Mouse (Mus musculus): ENCODE measurements around the gene Ttyh1. TPM values are rescaled to one million over a fixed set of nuclear protein-coding genes. Genes with fewer than 3 reads are reported as not detected.

Gene Ttyh1
- polyA plus RNA-seq, 2 experiments, result 1.9 to 4.8 TPM

DNA sequence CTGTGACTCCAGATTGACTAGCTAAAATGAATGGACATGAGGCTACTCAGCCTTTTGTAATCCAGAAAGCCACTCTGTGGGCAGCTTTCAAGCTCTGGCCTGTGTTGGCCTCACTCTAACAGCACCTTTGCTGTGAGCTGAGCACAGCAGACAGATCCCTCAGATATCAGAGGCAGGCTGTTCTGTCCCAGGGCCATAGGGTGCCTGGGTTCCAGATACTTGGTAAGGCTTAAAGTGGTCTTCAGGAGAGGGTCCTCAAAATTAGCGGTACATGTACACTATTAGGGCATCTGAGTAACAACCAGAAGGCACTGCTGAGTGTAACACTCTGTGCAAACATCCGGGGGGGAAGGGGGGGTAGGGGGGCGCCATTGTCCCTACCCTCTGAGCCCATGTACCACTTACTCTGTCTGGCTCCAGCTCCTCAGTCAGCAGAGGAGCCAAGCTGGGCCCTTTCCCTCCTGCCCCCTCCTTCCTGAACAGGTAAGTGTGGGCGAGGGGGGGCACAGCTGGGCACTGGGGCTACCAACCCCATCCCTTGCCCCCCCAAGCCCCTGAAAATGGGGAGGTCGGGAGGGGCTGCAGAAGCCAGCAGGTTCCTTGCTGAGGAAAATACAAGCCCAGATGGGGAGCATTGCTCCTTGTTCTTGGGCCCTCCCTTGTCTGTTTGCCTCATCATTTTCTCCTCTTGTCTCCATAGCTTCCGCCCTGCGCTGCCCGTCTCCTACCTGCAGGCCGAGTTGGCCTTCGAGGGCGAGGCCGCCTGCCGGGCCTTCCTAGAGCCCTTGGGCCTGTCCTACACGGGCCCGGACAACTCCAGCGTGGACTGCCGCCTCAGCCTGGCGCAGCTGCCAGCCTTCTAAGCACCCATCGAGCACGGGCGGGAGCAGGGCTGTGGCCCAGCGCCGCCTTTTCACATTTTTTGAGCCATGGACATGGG lies 27.3 kb downstream of the Ttyh1 start:
- no peak overlapping the region for H3K9ac ChIP-seq (ENCODE audit: low read depth, low read length, severe bottlenecking)
- H3K27me3 ChIP-seq (ENCODE audit: control insufficient read depth, insufficient read depth, low read length), result peaks cover 10% of the 10 kb centered on the region; the same call in 1 of the 2 replicates
- no peaks in the 10 kb centered on the region for H3K9me3 ChIP-seq (ENCODE audit: control insufficient read depth, low read length)
- H3K4me2 ChIP-seq (replicated peaks; ENCODE audit: low read depth, low read length, severe bottlenecking), result no peak overlapping the region
- ATAC-seq (ENCODE audit: low FRiP score, low read depth) (no peak), DNase-seq (ENCODE audit: low spot score) (no peak)
- no peak for TF ChIP-seq POLR2A (IDR thresholded peaks at IDR 0.05; ENCODE audit: borderline replicate concordance, extremely low read depth, insufficient read depth, insufficient read length)
- no peak overlapping the region for H3K27ac ChIP-seq (replicated peaks; ENCODE audit: low read depth, low read length)
- H3K36me3 ChIP-seq (ENCODE audit: control insufficient read depth, insufficient read depth, low read length), result peaks cover 80% of the 10 kb centered on the region
- no peak overlapping the region for H3K4me3 ChIP-seq (replicated peaks; ENCODE audit: low read length)
- WGBS, result 94% methylated on average over 23 of the region's 23 CpGs
- peaks cover 18% of the 10 kb centered on the region for H3K4me1 ChIP-seq (ENCODE audit: control insufficient read depth, insufficient read depth, low read length)

DNA sequence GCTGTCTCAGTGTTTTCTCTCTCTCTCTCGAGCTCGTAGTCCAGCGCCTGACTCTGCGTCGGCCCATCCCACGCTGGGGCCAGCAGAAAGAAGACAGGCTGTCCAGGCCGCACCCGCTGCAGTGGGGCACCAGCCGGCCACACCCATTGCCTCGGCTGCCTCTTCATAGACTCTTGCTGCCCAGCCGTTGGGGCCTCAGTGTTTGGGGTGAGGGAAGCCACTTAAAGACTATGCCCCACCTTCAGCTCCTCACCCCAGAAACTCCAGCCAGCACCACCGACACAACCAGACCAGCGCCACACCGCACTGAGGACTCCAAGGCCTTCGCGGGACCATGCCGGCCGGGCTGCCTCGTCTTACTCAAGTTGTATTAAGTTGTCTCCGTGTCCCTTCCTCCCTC lies 28.2 kb downstream of the Ttyh1 start:
- peaks cover 11% of the 10 kb centered on the region; the same call in 1 of the 2 replicates for H3K27me3 ChIP-seq (ENCODE audit: control insufficient read depth, insufficient read depth, low read length)
- DNase-seq (ENCODE audit: low spot score) (no peak), ATAC-seq (ENCODE audit: low FRiP score, low read depth) (no peak)
- H3K9ac ChIP-seq (ENCODE audit: low read depth, low read length, severe bottlenecking), result no peak overlapping the region
- peaks cover 18% of the 10 kb centered on the region for H3K4me1 ChIP-seq (ENCODE audit: control insufficient read depth, insufficient read depth, low read length)
- no peak overlapping the region for H3K4me3 ChIP-seq (replicated peaks; ENCODE audit: low read length)
- no peaks in the 10 kb centered on the region for H3K9me3 ChIP-seq (ENCODE audit: control insufficient read depth, low read length)
- H3K27ac ChIP-seq (replicated peaks; ENCODE audit: low read depth, low read length), result no peak overlapping the region
- no peak overlapping the region for H3K4me2 ChIP-seq (replicated peaks; ENCODE audit: low read depth, low read length, severe bottlenecking)
- WGBS, result 90% methylated on average over 20 of the region's 20 CpGs
- peaks cover 73% of the 10 kb centered on the region for H3K36me3 ChIP-seq (ENCODE audit: control insufficient read depth, insufficient read depth, low read length)
- TF ChIP-seq POLR2A (IDR thresholded peaks at IDR 0.05; ENCODE audit: borderline replicate concordance, extremely low read depth, insufficient read depth, insufficient read length), result no peak

DNA sequence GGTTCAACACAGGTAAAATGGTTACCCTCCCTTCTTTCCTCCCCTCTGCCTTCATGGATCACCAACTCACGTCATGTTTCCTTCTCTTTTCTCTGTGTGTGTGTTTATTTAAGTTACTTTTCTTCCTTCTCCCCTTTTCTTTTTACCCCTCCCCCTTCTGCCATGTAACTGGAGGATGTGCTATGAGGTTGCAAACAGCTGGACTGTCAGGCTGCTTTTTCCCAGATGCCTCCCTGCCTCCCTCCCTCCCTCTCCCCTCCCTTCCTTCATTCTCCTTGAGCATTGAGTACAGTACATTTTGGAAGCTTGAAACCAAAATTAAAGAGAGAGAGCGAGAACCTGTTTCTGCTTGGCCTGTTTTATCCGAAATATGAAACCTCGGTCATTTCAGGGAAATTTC lies 28.6 kb downstream of the Ttyh1 start:
- no peak for TF ChIP-seq POLR2A (IDR thresholded peaks at IDR 0.05; ENCODE audit: borderline replicate concordance, extremely low read depth, insufficient read depth, insufficient read length)
- ATAC-seq (ENCODE audit: low FRiP score, low read depth) (no peak), DNase-seq (ENCODE audit: low spot score) (no peak)
- 82% methylated on average over 4 of the region's 4 CpGs for whole genome bisulfite sequencing
- Histone ChIP-seq H3K27me3 (ENCODE audit: control insufficient read depth, insufficient read depth, low read length) (peaks cover 11% of the 10 kb centered on the region; the same call in 1 of the 2 replicates), H3K4me2 (replicated peaks; ENCODE audit: low read depth, low read length, severe bottlenecking) (no peak overlapping the region), H3K4me3 (replicated peaks; ENCODE audit: low read length) (no peak overlapping the region), H3K4me1 (ENCODE audit: control insufficient read depth, insufficient read depth, low read length) (peaks cover 18% of the 10 kb centered on the region), H3K9me3 (ENCODE audit: control insufficient read depth, low read length) (no peaks in the 10 kb centered on the region), H3K27ac (replicated peaks; ENCODE audit: low read depth, low read length) (no peak overlapping the region), H3K36me3 (ENCODE audit: control insufficient read depth, insufficient read depth, low read length) (peaks cover 68% of the 10 kb centered on the region), H3K9ac (ENCODE audit: low read depth, low read length, severe bottlenecking) (no peak overlapping the region)

DNA sequence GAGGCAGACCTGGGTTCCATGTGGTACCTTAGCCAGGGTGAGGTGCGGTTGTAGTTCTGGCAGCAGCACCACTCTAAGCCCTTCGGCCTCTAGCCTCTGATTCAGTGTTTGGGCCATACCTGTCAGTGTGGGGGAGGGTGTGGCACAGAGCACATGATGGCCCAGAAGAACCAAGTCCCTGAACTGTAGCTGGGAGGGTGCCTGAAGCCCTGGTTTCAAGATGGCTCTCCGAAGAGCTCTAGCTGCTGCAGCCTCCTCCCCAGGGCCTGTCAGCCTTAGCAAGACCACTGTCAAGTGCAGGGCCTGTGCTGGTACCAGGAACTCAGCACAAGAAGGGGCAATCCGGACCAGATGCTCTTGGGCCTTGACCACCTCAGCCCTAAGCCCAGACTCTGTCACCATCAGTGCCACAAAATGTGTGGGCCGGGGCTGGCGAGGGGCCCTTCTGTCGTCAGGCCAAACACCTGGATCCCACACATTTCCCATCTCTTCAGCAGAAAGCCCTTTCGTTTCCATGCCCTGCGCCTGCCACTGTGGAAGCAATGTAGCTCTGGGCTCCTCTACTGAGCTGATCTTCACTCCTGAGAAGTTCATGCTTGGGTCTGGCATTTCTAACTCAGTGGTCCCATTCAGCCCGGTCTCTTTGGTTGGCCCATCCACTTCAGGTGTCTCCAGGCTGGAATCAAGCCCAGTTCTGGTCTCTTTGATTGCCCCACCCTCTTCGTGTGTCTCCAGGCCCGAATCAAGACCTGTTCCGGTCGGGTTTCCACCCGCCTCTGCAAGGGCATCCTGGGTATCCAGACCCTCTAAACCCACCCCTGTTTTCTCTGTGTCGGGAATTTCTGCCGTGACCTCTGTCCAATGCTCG lies 29.4 kb downstream of the Ttyh1 start:
- H3K9ac ChIP-seq (ENCODE audit: low read depth, low read length, severe bottlenecking), result peak overlapping the region; percentile 77
- peaks cover 61% of the 10 kb centered on the region for H3K36me3 ChIP-seq (ENCODE audit: control insufficient read depth, insufficient read depth, low read length)
- H3K4me3 ChIP-seq (replicated peaks; ENCODE audit: low read length), result peak overlapping the region; percentile 52
- peaks cover 11% of the 10 kb centered on the region; the same call in 1 of the 2 replicates for H3K27me3 ChIP-seq (ENCODE audit: control insufficient read depth, insufficient read depth, low read length)
- no peaks in the 10 kb centered on the region for H3K9me3 ChIP-seq (ENCODE audit: control insufficient read depth, low read length)
- 26% methylated on average over 18 of the region's 18 CpGs for WGBS
- H3K4me1 ChIP-seq (ENCODE audit: control insufficient read depth, insufficient read depth, low read length), result peaks cover 18% of the 10 kb centered on the region
- DNase-seq (ENCODE audit: low spot score), result no peak
- ATAC-seq (ENCODE audit: low FRiP score, low read depth), result peak; percentile 8; the same call in 1 of the 2 replicates
- TF ChIP-seq POLR2A (IDR thresholded peaks at IDR 0.05; ENCODE audit: borderline replicate concordance, extremely low read depth, insufficient read depth, insufficient read length), result no peak
- H3K4me2 ChIP-seq (replicated peaks; ENCODE audit: low read depth, low read length, severe bottlenecking), result peak overlapping the region; percentile 68
- peak overlapping the region; percentile 86 for H3K27ac ChIP-seq (replicated peaks; ENCODE audit: low read depth, low read length)

All from limb, embryonic 14.5 days (tissue).